Mouse (Mus musculus) liver, embryonic 14.5 days (tissue): Measurements from ENCODE around the gene Slc25a5.

ENCODE experiments used
- CTCF ChIP-seq: IDR thresholded peaks from 2 replicates; pipeline ENCODE4 v1.5.1; 2016; ENCODE audit warnings: antibody characterized with exemption, low read depth, control low read depth
- EP300 ChIP-seq: IDR thresholded peaks from 2 replicates; pipeline ENCODE4 v1.6.1; 2016; ENCODE audit warnings: antibody characterized with exemption, low read depth

- TF ChIP-seq CTCF (peak; percentile 87), EP300 (no peak)
These were observed 24.8 kb downstream of the Slc25a5 start for GRCm38 (mm10) chrX:36820201-36820600.
